Mouse (Mus musculus) embryonic fibroblast, embryonic 13.5 days (primary cell): ENCODE results near the gene Zfp457. TPM values are rescaled to one million over a fixed set of nuclear protein-coding genes. Genes with fewer than 3 reads are reported as not detected.
A peak's percentile ranks its signal among the peaks of the same experiment; 100 is the strongest.
"Not testable (repeated sequence)": the region's sequence is repeated elsewhere in the genome, so short reads cannot be mapped to it uniquely, and the experiment has no call there.

Experiments
- H3K27ac ChIP-seq: 2 replicates; pipeline ENCODE4 v1.5.1; 2012; ENCODE audit warnings: low read length, control low read depth, inconsistent platforms; ENCODE audit not compliant: insufficient read depth
- H3K4me1 ChIP-seq: 2 replicates; pipeline ENCODE4 v1.6.1; 2011; ENCODE audit warnings: low read length; ENCODE audit not compliant: control insufficient read depth, insufficient read depth
- H3K4me3 ChIP-seq: 2 replicates; pipeline ENCODE4 v1.5.1; 2011; ENCODE audit warnings: mild to moderate bottlenecking, control low read depth, low read length; ENCODE audit not compliant: insufficient read depth
- CTCF ChIP-seq: IDR thresholded peaks from 2 replicates; pipeline ENCODE4 v1.5.1; 2011; ENCODE audit warnings: mild to moderate bottlenecking, control low read depth, low read length, moderate library complexity, borderline replicate concordance; ENCODE audit not compliant: insufficient read depth
- POLR2A ChIP-seq: IDR thresholded peaks from 2 replicates; pipeline ENCODE4 v1.6.1; 2011; ENCODE audit warnings: low read depth, mild to moderate bottlenecking, control low read depth, low read length, moderate library complexity
- polyA plus RNA-seq: library from polyadenylated mRNA; stranded (reverse); fragments of >200 nt; gene quantifications from 2 replicates; pipeline ENCODE4 v1.2.4, GENCODE M21; 2011; ENCODE audit warnings: low read depth; ENCODE audit not compliant: missing spikeins, insufficient read length

Zfp457 gene
- polyA plus RNA-seq = 0.57 and 1.6 TPM in 2 replicates

GRCm38 (mm10) chr13:67305822-67306672 is at the start of gene Zfp457:
Gene Zfp457 (minus strand): TSS chr13:67306485.
- Histone ChIP-seq H3K4me3 (peak within 1 kb of the TSS; percentile 55), H3K27ac (no peak within 1 kb of the TSS), H3K4me1 (peaks cover 2% of the 10 kb centered on the region; the same call in 1 of the 2 replicates)
- TF ChIP-seq CTCF (no peak), POLR2A (peak; percentile 87)

- Histone ChIP-seq H3K27ac (no peak overlapping the region), H3K4me1 (no peaks in the 10 kb centered on the region), H3K4me3 (no peak overlapping the region)
- TF ChIP-seq CTCF (no peak), POLR2A (no peak)
Observed at GRCm38 (mm10) chr13:67351854-67352253, 45.6 kb upstream of the Zfp457 start.

- Histone ChIP-seq H3K27ac (no peak overlapping the region), H3K4me3 (no peak overlapping the region), H3K4me1 (no peaks in the 10 kb centered on the region)
- TF ChIP-seq POLR2A (no peak), CTCF (no peak)
Observed at GRCm38 (mm10) chr13:67343422-67343821, 37.1 kb upstream of the Zfp457 start.

- no peak overlapping the region for H3K27ac ChIP-seq
- TF ChIP-seq CTCF = no peak
- TF ChIP-seq POLR2A = no peak
- H3K4me1 ChIP-seq = no peaks in the 10 kb centered on the region
- peak overlapping the region; percentile 58 for H3K4me3 ChIP-seq
Observed at GRCm38 (mm10) chr13:67332877-67333276, 26.6 kb upstream of the Zfp457 start.

GRCm38 (mm10) chr13:67332019-67332724 is 25.9 kb upstream of the Zfp457 start, which contains the start of gene Zfp595:
Gene Zfp595 (minus strand): TSS chr13:67332570.
- TF ChIP-seq CTCF (peak; percentile 53; the same call in 1 of the 2 replicates), POLR2A (peak; percentile 77)
- H3K4me1 ChIP-seq = no peaks in the 10 kb centered on the region
- peak within 1 kb of the TSS; percentile 59 for H3K27ac ChIP-seq
- H3K4me3 ChIP-seq = peak within 1 kb of the TSS; percentile 58

GRCm38 (mm10) chr13:67306718-67307117 is 433 bp upstream of the Zfp457 start:
- Histone ChIP-seq H3K27ac (no peak overlapping the region), H3K4me1 (peaks cover 2% of the 10 kb centered on the region; the same call in 1 of the 2 replicates), H3K4me3 (no peak overlapping the region)
- TF ChIP-seq POLR2A (no peak), CTCF (no peak)

GRCm38 (mm10) chr13:67278314-67278713 is 28.0 kb downstream of the Zfp457 start, which contains the start of gene Zfp458:
Gene Zfp458 (minus strand): TSS chr13:67278466.
- no peak within 1 kb of the TSS for H3K4me3 ChIP-seq
- TF ChIP-seq POLR2A (no peak), CTCF (no peak)
- H3K27ac ChIP-seq = no peak within 1 kb of the TSS
- H3K4me1 ChIP-seq = no peaks in the 10 kb centered on the region

GRCm38 (mm10) chr13:67269383-67270065 is 36.8 kb downstream of the Zfp457 start:
- peak overlapping the region; percentile 80 for H3K4me3 ChIP-seq
- H3K27ac ChIP-seq, H3K4me1 ChIP-seq: not testable (repeated sequence)

- H3K4me3 ChIP-seq = peak overlapping the region; percentile 80
- no peak overlapping the region for H3K27ac ChIP-seq
- TF ChIP-seq CTCF (no peak), POLR2A (peak; percentile 56)
Observed at GRCm38 (mm10) chr13:67268568-67269369, 37.5 kb downstream of the Zfp457 start.

More at GRCm38 (mm10) chr13:67268568-67269369, 37.5 kb downstream of the Zfp457 start:
- H3K4me1 ChIP-seq = no peaks in the 10 kb centered on the region

Other genes starting within 250 kb of the Zfp457 start
- 1.2 and 2.4 TPM in 2 replicates for gene Zfp712, start 245.3 kb downstream of the Zfp457 start, polyA plus RNA-seq
- gene Zfp708, start 208.5 kb downstream of the Zfp457 start, polyA plus RNA-seq = 0.94 and 3.2 TPM in 2 replicates
- gene Gm28557, start 197.9 kb downstream of the Zfp457 start, polyA plus RNA-seq = 1.8 and 5.3 TPM in 2 replicates
- 0.43 and 0.98 TPM in 2 replicates for gene Rslcan18, start 190.2 kb downstream of the Zfp457 start, polyA plus RNA-seq
- gene Zfp759, start 184.8 kb downstream of the Zfp457 start, polyA plus RNA-seq = 2.3 and 4.2 TPM in 2 replicates
- gene Rsl1, start 133.3 kb downstream of the Zfp457 start, polyA plus RNA-seq = 6.5 and 7.3 TPM in 2 replicates
- 1.2 and 1.5 TPM in 2 replicates for gene Zfp455, start 112.0 kb downstream of the Zfp457 start, polyA plus RNA-seq
- 3.3 and 4.6 TPM in 2 replicates for gene Zfp458, start 28.0 kb downstream of the Zfp457 start, polyA plus RNA-seq
- gene Zfp595, start 26.1 kb upstream of the Zfp457 start, polyA plus RNA-seq = 6.4 and 8.6 TPM in 2 replicates
- gene Gm28044, start 54.1 kb upstream of the Zfp457 start, polyA plus RNA-seq = not detected in 2 replicates
- 1.8 and 2.7 TPM in 2 replicates for gene Zfp953, start 54.1 kb upstream of the Zfp457 start, polyA plus RNA-seq
- 2.3 and 2.4 TPM in 2 replicates for gene Gm28041, start 69.2 kb upstream of the Zfp457 start, polyA plus RNA-seq
- 1.1 and 3.9 TPM in 2 replicates for gene Zfp456, start 69.3 kb upstream of the Zfp457 start, polyA plus RNA-seq
- gene Zfp429, start 93.3 kb upstream of the Zfp457 start, polyA plus RNA-seq = 6.0 and 11.7 TPM in 2 replicates
- gene Zfp459, start 114.9 kb upstream of the Zfp457 start, polyA plus RNA-seq = 0.30 TPM in 1 of 2 replicates, not detected in the other
- gene Zfp874a, start 145.1 kb upstream of the Zfp457 start, polyA plus RNA-seq = 12.8 and 13.8 TPM in 2 replicates
- gene Zfp874b, start 177.8 kb upstream of the Zfp457 start, polyA plus RNA-seq = 7.3 and 8.1 TPM in 2 replicates
- 6.7 and 7.6 TPM in 2 replicates for gene Zfp58, start 194.1 kb upstream of the Zfp457 start, polyA plus RNA-seq
- gene Gm26965, start 219.7 kb upstream of the Zfp457 start, polyA plus RNA-seq = 1.5 TPM in 1 of 2 replicates, not detected in the other
- gene Zfp87, start 219.7 kb upstream of the Zfp457 start, polyA plus RNA-seq = 13.1 and 15.2 TPM in 2 replicates
- gene Zfp748, start 247.3 kb upstream of the Zfp457 start, polyA plus RNA-seq = 5.6 and 7.6 TPM in 2 replicates